Mouse (Mus musculus): ENCODE data around the gene Tnr. TPM values are rescaled to one million over a fixed set of nuclear protein-coding genes. Genes with fewer than 3 reads are reported as not detected.

Gene Tnr
- polyA plus RNA-seq, 1 experiment from 2014 or later, result 0.02 TPM

DNA sequence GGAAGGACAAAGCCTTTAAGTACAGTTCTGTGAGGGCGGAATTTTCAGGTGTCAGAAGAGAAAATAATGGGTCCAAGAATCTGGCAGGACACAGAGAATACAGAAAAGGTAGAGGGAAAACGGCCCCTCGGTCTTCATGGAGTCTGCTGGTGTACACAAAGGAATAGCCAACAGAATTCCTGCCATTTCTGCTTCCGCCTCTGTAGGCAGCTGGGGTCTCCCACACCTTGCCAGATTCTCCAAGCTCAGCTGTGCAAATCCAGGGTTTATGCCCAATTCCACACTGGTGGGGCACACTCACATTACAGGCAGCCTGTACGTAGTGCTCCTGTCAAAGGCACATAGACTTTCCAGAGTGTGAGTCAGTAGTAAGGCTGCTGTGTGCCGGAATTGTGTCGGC is 43.6 kb downstream of the Tnr start:
- ATAC-seq (ENCODE audit: insufficient read depth), result no peak

DNA sequence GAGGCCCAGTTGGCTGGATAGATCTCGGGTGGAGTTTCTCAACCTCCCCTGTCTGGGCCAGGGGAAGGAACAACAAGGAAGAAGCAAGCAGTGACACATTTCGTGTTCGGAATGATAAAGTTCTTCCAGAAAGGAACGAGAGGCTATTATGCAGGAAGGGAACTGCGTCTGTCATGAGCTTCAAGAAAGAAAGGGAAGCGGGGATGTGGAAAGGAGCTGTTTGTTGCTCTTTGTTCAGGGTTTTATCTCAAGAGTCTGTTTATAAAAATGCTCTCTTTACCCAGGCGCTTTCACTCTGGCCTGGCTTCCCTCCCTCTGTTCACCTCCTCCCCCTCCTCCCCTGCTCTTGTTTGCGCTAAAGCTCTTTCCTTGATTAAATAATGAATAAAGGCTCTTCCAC is 46.7 kb downstream of the Tnr start:
- Histone ChIP-seq H3K27me3 (no peaks in the 10 kb centered on the region), H3K4me1 (replicated peaks) (no peaks in the 10 kb centered on the region), H3K36me3 (replicated peaks) (no peaks in the 10 kb centered on the region), H3K27ac (replicated peaks) (no peak overlapping the region), H3K9ac (no peak overlapping the region), H3K4me3 (replicated peaks) (no peak overlapping the region), H3K4me2 (no peak overlapping the region), H3K9me3 (replicated peaks) (no peaks in the 10 kb centered on the region)
- 32% methylated on average over 8 of the region's 8 CpGs for WGBS (ENCODE audit: insufficient replicate concordance)
- ATAC-seq (ENCODE audit: insufficient read depth), result no peak

More for the DNA sequence above, 43.6 kb downstream of the Tnr start:
- H3K4me3 ChIP-seq (replicated peaks), result no peak overlapping the region
- H3K4me1 ChIP-seq (replicated peaks), result no peaks in the 10 kb centered on the region
- H3K27ac ChIP-seq (replicated peaks), result no peak overlapping the region
- H3K4me2 ChIP-seq, result no peak overlapping the region
- H3K36me3 ChIP-seq (replicated peaks), result no peaks in the 10 kb centered on the region
- no peaks in the 10 kb centered on the region for H3K27me3 ChIP-seq
- no peak overlapping the region for H3K9ac ChIP-seq
- H3K9me3 ChIP-seq (replicated peaks), result no peaks in the 10 kb centered on the region
- WGBS (ENCODE audit: insufficient replicate concordance), result 46% methylated on average over 7 of the region's 7 CpGs

DNA sequence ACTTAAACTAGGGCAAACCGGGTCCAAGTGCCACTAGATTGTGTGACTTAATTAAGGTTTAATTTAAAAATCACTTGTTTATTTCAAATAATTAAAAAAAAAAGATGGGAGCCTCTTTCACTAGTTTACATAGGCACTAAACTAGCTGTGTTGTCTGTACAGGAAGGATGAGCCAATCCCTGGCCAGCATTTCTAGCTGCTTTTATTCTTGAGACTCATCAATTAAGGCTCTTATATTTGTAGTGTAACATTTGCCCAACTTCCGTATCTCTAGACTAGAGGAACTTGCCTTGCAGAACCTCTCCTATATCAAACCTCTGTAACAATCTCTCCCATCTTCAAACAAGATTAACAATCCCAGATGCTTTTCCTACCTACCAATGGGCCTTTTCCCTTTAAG is 47.3 kb downstream of the Tnr start:
- 49% methylated on average over 2 of the region's 2 CpGs for WGBS (ENCODE audit: insufficient replicate concordance)
- H3K9ac ChIP-seq, result no peak overlapping the region
- no peaks in the 10 kb centered on the region for H3K9me3 ChIP-seq (replicated peaks)
- no peak for ATAC-seq (ENCODE audit: insufficient read depth)
- no peak overlapping the region for H3K4me2 ChIP-seq
- no peaks in the 10 kb centered on the region for H3K36me3 ChIP-seq (replicated peaks)
- H3K27me3 ChIP-seq, result no peaks in the 10 kb centered on the region
- no peak overlapping the region for H3K4me3 ChIP-seq (replicated peaks)
- H3K27ac ChIP-seq (replicated peaks), result no peak overlapping the region
- H3K4me1 ChIP-seq (replicated peaks), result no peaks in the 10 kb centered on the region

DNA sequence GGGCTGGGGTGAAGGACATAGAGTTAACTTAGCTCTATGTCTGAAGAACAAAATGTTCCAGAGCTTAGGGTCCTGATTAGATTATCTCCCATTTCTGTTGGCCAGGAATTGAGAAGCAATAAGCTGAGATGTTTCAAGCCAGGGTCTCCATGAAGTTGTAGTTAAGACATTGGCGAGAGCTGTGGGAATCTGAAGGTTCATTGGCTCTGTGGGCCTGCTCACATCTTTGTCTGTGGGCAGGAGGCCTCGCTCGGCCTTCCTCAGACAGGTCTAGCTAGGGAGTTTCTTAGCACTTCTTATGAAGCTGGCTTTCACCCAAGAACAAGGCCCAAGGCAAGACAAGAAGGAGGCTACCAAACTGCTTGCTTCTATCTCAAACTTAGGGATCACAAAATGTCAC is 48.4 kb downstream of the Tnr start:
- no peaks in the 10 kb centered on the region for H3K9me3 ChIP-seq (replicated peaks)
- no peak overlapping the region for H3K9ac ChIP-seq
- ATAC-seq (ENCODE audit: insufficient read depth), result no peak
- no peaks in the 10 kb centered on the region for H3K4me1 ChIP-seq (replicated peaks)
- H3K36me3 ChIP-seq (replicated peaks), result no peaks in the 10 kb centered on the region
- no peak overlapping the region for H3K27ac ChIP-seq (replicated peaks)
- no peaks in the 10 kb centered on the region for H3K27me3 ChIP-seq
- no peak overlapping the region for H3K4me3 ChIP-seq (replicated peaks)
- no peak overlapping the region for H3K4me2 ChIP-seq
- WGBS (ENCODE audit: insufficient replicate concordance), result 69% methylated on average over 3 of the region's 3 CpGs

DNA sequence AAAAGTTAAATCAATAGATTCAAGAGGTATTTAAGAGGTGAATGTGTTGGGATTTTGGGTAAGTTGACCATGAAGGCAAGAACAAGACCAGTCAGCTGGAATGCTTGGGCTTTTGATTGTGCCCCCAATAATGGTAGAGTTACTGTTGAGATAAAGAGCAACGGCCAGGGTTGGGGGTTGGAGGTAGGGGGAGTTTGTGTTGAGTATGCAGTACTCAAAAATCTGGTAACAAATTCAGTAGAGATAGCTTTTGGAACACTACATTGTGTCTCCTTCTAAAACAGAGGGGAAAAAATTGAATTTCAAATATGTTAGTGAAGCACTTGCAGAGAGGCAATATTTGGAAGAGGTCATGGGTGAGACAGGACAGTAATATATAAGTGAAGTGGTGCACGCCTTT is 49.5 kb downstream of the Tnr start:
- Histone ChIP-seq H3K27me3 (no peaks in the 10 kb centered on the region), H3K27ac (replicated peaks) (no peak overlapping the region), H3K4me2 (no peak overlapping the region), H3K9me3 (replicated peaks) (no peaks in the 10 kb centered on the region), H3K4me3 (replicated peaks) (no peak overlapping the region), H3K36me3 (replicated peaks) (no peaks in the 10 kb centered on the region), H3K4me1 (replicated peaks) (no peaks in the 10 kb centered on the region), H3K9ac (no peak overlapping the region)
- 47% methylated on average over 2 of the region's 2 CpGs for WGBS (ENCODE audit: insufficient replicate concordance)
- no peak for ATAC-seq (ENCODE audit: insufficient read depth)

DNA sequence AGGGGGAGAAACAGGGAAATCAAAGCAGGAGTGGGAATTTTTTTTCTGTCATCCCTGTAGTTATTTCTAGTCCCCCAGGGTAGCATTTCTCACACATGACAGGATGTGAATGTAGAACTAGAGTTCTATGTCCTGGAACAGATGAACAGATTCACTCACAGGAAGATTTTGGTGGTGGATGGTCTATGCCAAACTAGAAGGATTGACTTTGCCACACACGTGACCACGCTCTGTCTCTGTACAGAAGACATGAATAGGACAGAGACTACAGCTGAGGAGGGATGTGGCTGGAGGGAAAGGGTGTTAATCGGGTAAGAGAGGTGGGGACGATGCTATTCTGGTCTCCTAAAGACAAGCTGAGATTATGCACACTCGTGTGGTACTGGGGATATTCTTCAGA is 51.1 kb downstream of the Tnr start:
- no peaks in the 10 kb centered on the region for H3K9me3 ChIP-seq (replicated peaks)
- H3K27me3 ChIP-seq, result no peaks in the 10 kb centered on the region
- H3K27ac ChIP-seq (replicated peaks), result no peak overlapping the region
- 53% methylated on average over 5 of the region's 5 CpGs for WGBS (ENCODE audit: insufficient replicate concordance)
- no peaks in the 10 kb centered on the region for H3K4me1 ChIP-seq (replicated peaks)
- H3K4me3 ChIP-seq (replicated peaks), result no peak overlapping the region
- no peaks in the 10 kb centered on the region for H3K36me3 ChIP-seq (replicated peaks)
- H3K9ac ChIP-seq, result no peak overlapping the region
- no peak overlapping the region for H3K4me2 ChIP-seq
- no peak for ATAC-seq (ENCODE audit: insufficient read depth)

DNA sequence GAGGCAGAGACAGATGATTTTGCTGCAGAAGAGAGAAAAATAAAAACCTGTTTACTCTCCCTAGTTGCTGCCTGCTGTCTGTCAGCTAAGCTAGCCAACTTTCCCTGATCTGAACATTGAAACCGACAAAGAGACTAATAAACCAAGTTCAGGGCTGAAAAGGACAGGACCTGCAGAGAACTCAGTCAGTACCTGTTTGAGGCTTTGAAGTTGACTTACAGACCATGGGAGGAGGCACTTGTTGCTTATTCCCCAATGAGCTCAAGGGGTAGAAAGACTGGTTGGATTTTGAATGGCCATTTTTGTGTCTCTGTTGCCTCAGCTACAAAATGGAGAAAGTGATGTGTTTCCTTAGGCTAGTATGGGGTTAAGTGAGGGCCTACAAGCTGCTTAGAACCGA is 52.7 kb downstream of the Tnr start:
- H3K4me1 ChIP-seq (replicated peaks), result no peaks in the 10 kb centered on the region
- WGBS (ENCODE audit: insufficient replicate concordance), result 43% methylated on average over 2 of the region's 2 CpGs

DNA sequence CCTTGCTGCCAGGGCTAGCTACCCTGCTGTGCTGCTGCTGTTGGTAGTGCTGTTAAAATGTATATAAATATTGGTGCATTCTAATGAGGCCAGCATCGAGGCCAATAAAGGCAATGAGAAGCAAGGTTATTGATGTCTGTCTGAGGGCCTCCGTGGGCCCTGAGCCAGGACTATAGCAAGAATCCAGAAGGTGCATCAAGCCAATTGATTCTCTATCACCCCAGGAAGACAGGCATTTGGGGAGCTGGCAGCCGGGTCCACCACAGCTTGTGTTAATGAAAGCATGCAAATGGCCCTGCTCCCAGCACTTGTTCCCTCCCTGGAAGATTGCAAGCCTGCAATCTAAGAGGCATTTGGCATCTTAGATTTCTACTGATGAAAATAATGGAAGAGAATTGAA is 54.8 kb downstream of the Tnr start:
- Histone ChIP-seq H3K4me2 (no peak overlapping the region), H3K27ac (replicated peaks) (no peak overlapping the region), H3K4me1 (replicated peaks) (no peaks in the 10 kb centered on the region), H3K9me3 (replicated peaks) (no peaks in the 10 kb centered on the region), H3K36me3 (replicated peaks) (no peaks in the 10 kb centered on the region), H3K27me3 (no peaks in the 10 kb centered on the region), H3K9ac (no peak overlapping the region), H3K4me3 (replicated peaks) (no peak overlapping the region)
- 36% methylated on average over 3 of the region's 3 CpGs for WGBS (ENCODE audit: insufficient replicate concordance)
- ATAC-seq (ENCODE audit: insufficient read depth), result no peak

More for the DNA sequence above, 52.7 kb downstream of the Tnr start:
- Histone ChIP-seq H3K36me3 (replicated peaks) (no peaks in the 10 kb centered on the region), H3K9ac (no peak overlapping the region), H3K27me3 (no peaks in the 10 kb centered on the region), H3K4me2 (no peak overlapping the region), H3K4me3 (replicated peaks) (no peak overlapping the region), H3K9me3 (replicated peaks) (no peaks in the 10 kb centered on the region), H3K27ac (replicated peaks) (no peak overlapping the region)
- no peak for ATAC-seq (ENCODE audit: insufficient read depth)

DNA sequence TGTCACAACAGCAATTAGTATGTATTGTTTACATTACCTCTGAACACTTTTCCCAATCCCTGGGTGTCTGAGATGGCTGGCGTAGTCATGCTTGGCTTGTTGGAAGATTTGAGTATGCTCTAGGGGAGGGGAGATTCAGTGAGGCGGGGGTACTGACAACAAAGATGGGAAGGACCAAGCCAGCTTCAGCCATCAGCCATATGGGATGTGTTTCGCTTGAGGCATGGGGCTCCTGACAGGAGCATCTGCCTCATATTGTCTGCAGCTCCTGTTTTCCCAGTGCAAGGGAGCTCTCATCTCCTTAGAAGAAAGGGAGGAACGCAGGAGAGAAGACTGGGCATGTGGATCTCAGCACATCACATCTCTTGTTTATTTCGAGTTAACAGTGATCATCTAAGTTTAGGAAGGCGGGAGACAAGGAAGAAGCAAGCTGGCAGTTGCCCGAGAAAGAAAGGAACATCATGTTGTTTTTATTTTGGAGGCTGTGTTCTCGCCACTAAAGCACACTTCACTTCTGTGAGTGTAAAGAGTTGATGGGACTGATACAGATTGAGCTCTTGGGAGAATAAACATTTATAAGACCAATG is 56.9 kb downstream of the Tnr start:
- H3K4me3 ChIP-seq (replicated peaks), result no peak overlapping the region
- no peaks in the 10 kb centered on the region for H3K4me1 ChIP-seq (replicated peaks)
- H3K27me3 ChIP-seq, result no peaks in the 10 kb centered on the region
- no peaks in the 10 kb centered on the region for H3K36me3 ChIP-seq (replicated peaks)
- no peak overlapping the region for H3K9ac ChIP-seq
- no peak overlapping the region for H3K4me2 ChIP-seq
- ATAC-seq (ENCODE audit: insufficient read depth), result no peak
- H3K9me3 ChIP-seq (replicated peaks), result no peaks in the 10 kb centered on the region
- 51% methylated on average over 8 of the region's 8 CpGs for whole genome bisulfite sequencing (ENCODE audit: insufficient replicate concordance)
- H3K27ac ChIP-seq (replicated peaks), result no peak overlapping the region

DNA sequence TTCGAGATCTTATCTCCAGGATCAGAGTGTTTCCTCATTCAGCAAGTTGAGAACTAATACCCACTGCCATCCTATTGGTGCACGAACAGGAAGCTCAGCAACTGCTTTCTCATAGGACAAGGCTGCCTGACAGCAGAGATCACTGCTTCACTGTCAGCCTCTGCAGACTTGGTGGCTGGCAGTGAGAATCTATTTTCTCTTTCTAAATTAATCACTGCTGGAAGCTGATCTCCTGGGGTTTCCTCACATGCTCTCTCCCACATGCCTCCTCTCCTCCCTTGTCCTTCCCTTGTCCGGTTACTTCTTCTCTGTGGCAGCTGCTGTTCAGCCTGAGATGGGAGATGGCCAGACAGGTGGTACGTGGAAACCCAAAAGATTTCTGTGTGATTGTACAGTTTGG is 60.3 kb downstream of the Tnr start:
- ATAC-seq (ENCODE audit: insufficient read depth), result no peak
- H3K9ac ChIP-seq, result no peak overlapping the region
- no peak overlapping the region for H3K4me2 ChIP-seq
- H3K27me3 ChIP-seq, result no peaks in the 10 kb centered on the region
- no peak overlapping the region for H3K27ac ChIP-seq (replicated peaks)
- no peaks in the 10 kb centered on the region for H3K36me3 ChIP-seq (replicated peaks)
- H3K9me3 ChIP-seq (replicated peaks), result no peaks in the 10 kb centered on the region
- WGBS (ENCODE audit: insufficient replicate concordance), result 36% methylated on average over 4 of the region's 4 CpGs
- no peak overlapping the region for H3K4me3 ChIP-seq (replicated peaks)
- no peaks in the 10 kb centered on the region for H3K4me1 ChIP-seq (replicated peaks)

DNA sequence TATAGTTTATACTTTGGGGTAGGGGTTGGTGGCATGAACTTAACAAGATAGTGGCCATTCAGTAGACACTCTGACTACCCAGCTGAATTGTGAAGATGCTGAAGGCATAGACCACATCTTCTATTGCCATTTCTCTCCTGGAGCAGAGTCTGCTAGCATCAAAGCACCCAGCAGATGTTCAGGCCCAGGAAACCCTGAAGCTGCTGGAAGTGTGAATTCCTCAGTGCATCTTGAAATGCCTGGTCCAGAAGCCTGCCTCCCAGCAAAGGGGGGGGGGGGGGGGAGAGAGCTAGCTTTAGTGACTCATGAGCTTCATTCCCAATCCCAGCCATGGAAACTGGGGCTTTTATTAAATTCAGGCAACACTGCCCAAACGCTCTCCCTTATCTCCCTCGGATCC is 65.2 kb downstream of the Tnr start:
- H3K27ac ChIP-seq (replicated peaks), result no peak overlapping the region
- no peaks in the 10 kb centered on the region for H3K27me3 ChIP-seq
- no peak overlapping the region for H3K4me2 ChIP-seq
- no peak overlapping the region for H3K9ac ChIP-seq
- no peaks in the 10 kb centered on the region for H3K9me3 ChIP-seq (replicated peaks)
- ATAC-seq (ENCODE audit: insufficient read depth), result no peak
- H3K4me3 ChIP-seq (replicated peaks), result no peak overlapping the region
- H3K4me1 ChIP-seq (replicated peaks), result no peaks in the 10 kb centered on the region
- WGBS (ENCODE audit: insufficient replicate concordance), result 51% methylated on average over 2 of the region's 2 CpGs
- H3K36me3 ChIP-seq (replicated peaks), result no peaks in the 10 kb centered on the region

Data from liver, embryonic 15.5 days (tissue).